Mouse (Mus musculus): ENCODE measurements at regions not wholly inside any gene's neighbourhood (a gene's known extent, or its start where the extent isn't known, plus 50 kb on each side); places are given as distances from the start of the nearest gene placed in this dataset.

GRCm38 (mm10) chr4:153070190-153070745, 412.3 kb downstream of the Ajap1 start:
- no peak for TF ChIP-seq POLR2A (IDR thresholded peaks at IDR 0.05; ENCODE audit: borderline replicate concordance, low read depth, low read length)
- no peak for TF ChIP-seq CTCF (IDR thresholded peaks at IDR 0.05; ENCODE audit: low read depth, low read length)
